Mouse (Mus musculus) hindbrain, postnatal 0 days (tissue): Measurements from ENCODE around the gene Thap4. TPM values are rescaled to one million over a fixed set of nuclear protein-coding genes. Genes with fewer than 3 reads are reported as not detected.

Source experiments
- ATAC-seq: fragments of 200-750 bp; cut with Nextera tagmentation; 2 replicates; pipeline ENCODE4 v1.8.0; 2017; ENCODE audit warnings: mild to moderate bottlenecking, moderate TSS enrichment, moderate library complexity
- DNase-seq: peaks from one replicate; pipeline ENCODE4 v3.0.0-alpha.2; 2015; ENCODE audit warnings: low spot score
- H3K27ac ChIP-seq: fragments of 300-500 bp; sonication (generic); 2 replicates; pipeline ENCODE4 v1.5.1; 2014; ENCODE audit warnings: mild to moderate bottlenecking
- H3K27me3 ChIP-seq: fragments of 300-500 bp; sonication (generic); 2 replicates; pipeline ENCODE4 v1.6.1; 2014; ENCODE audit warnings: low read length, mixed read lengths; ENCODE audit not compliant: insufficient read depth
- H3K36me3 ChIP-seq: fragments of 300-500 bp; sonication (generic); 2 replicates; pipeline ENCODE4 v1.6.1; 2014; ENCODE audit warnings: low read length, mixed read lengths; ENCODE audit not compliant: insufficient read depth
- H3K4me1 ChIP-seq: fragments of 300-500 bp; sonication (generic); 2 replicates; pipeline ENCODE4 v1.6.1; 2014; ENCODE audit warnings: antibody characterized with exemption, low read length, mixed read lengths; ENCODE audit not compliant: insufficient read depth
- H3K4me2 ChIP-seq: fragments of 300-500 bp; sonication (generic); 2 replicates; pipeline ENCODE4 v1.6.1; 2014; ENCODE audit warnings: low read depth, mild to moderate bottlenecking, low read length, moderate library complexity, mixed read lengths
- H3K4me3 ChIP-seq: fragments of 300-500 bp; sonication (generic); 2 replicates; pipeline ENCODE4 v1.5.1; 2014; ENCODE audit warnings: low read length
- H3K9ac ChIP-seq: fragments of 300-500 bp; sonication (generic); replicated peaks from 2 replicates; pipeline ENCODE4 v1.6.1; 2014; ENCODE audit warnings: mild to moderate bottlenecking, low read length, moderate library complexity, mixed read lengths
- H3K9me3 ChIP-seq: fragments of 300-500 bp; sonication (generic); 2 replicates; pipeline ENCODE4 v1.6.1; 2016; ENCODE audit warnings: low read length, mixed read lengths
- CTCF ChIP-seq: IDR thresholded peaks from 2 replicates; pipeline ENCODE4 v1.5.1; 2016; ENCODE audit warnings: antibody characterized with exemption, control low read depth, low read depth
- WGBS: fragments of 180-500 bp; shearing (Covaris S2); extraction: QIAGEN DNeasy Blood & Tissue Kit; methylation state at CpG from one replicate; pipeline ENCODE4 v1.1.7; 2014; 5-methylcytosine and 5-hydroxymethylcytosine counted together
- polyA plus RNA-seq: library from polyadenylated mRNA; unstranded; fragments of >200 nt; fragmentation: Nextera tagmentation; extraction: Ambion mirVana; gene quantifications from 2 replicates; pipeline ENCODE4 v1.2.1, GENCODE M21; 2015
- total RNA-seq: library from RNA; depleted of rRNA; stranded (reverse); fragments of >200 nt; gene quantifications from 2 replicates; pipeline ENCODE4 v1.2.3, GENCODE M21; 2014; rRNA removed

Thap4 gene
- total and polyA plus RNA-seq, 2 experiments from 2014 or later: 49.9 to 58.7 TPM

DNA sequence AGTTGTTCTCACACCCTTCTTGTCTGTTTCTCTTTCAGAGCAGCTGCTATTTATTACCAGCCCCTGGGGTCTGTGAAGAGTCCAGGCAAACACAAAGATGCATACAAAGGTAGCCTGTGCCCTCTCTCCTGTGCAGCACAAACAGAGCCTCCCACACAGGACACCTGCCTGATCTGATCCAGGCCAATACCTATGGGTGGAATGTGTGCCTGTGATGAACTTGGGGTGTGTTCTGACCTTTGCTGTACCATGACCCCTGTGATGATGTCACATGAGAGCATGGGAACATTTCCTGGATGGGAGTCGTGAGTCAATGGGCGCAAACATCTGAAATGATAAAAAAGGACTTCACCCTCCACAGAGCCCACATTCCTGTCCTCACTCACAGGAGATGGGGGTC, 99.9 kb downstream of the Thap4 start:
- H3K27ac ChIP-seq: no peak overlapping the region
- H3K27me3 ChIP-seq: no peaks in the 10 kb centered on the region
- no peaks in the 10 kb centered on the region for H3K9me3 ChIP-seq
- no peak for TF ChIP-seq CTCF
- WGBS: 86% methylated on average over 2 of the region's 2 CpGs
- ATAC-seq: no peak
- no peak overlapping the region for H3K4me2 ChIP-seq
- no peak overlapping the region for H3K4me3 ChIP-seq
- no peak overlapping the region for H3K9ac ChIP-seq
- no peaks in the 10 kb centered on the region for H3K36me3 ChIP-seq
- H3K4me1 ChIP-seq: no peaks in the 10 kb centered on the region
- DNase-seq: no peak

DNA sequence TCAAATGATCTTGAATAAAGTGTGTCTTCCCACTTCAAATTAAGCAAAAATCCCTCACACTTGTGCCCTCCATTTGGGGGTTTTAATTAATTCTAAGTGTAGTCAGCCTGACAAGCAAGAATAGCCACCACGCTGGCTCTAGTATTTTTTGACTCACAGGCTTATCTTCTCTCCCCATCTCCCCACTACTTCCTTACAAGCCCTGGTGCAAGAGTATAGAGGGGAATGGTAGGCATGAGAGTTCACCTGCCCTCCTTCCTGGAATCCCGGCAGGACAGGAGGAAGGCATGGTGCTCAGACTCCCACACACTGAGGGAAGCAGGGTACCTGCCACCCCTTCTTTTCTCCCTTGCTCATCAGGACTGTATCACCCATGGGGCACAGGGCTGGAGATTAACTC, 100.4 kb downstream of the Thap4 start:
- TF ChIP-seq CTCF: no peak
- no peaks in the 10 kb centered on the region for H3K9me3 ChIP-seq

More for the DNA sequence above, 100.4 kb downstream of the Thap4 start:
- Histone ChIP-seq H3K27me3 (no peaks in the 10 kb centered on the region), H3K4me1 (no peaks in the 10 kb centered on the region), H3K9ac (no peak overlapping the region), H3K27ac (no peak overlapping the region), H3K36me3 (no peaks in the 10 kb centered on the region), H3K4me2 (no peak overlapping the region), H3K4me3 (no peak overlapping the region)
- WGBS: 71% methylated on average over 2 of the region's 2 CpGs
- no peak for DNase-seq
- ATAC-seq: no peak

Other genes with a start within 250 kb of the Thap4 start
- gene Farp2, start 242.8 kb downstream of the Thap4 start, total RNA-seq: 5.5 and 8.8 TPM in 2 replicates
- 2.7 and 2.9 TPM in 2 replicates for gene Farp2, start 242.8 kb downstream of the Thap4 start, polyA plus RNA-seq
- gene Stk25, start 96.2 kb downstream of the Thap4 start, total RNA-seq: 261 and 340 TPM in 2 replicates
- 309 and 328 TPM in 2 replicates for gene Stk25, start 96.2 kb downstream of the Thap4 start, polyA plus RNA-seq
- 133 and 136 TPM in 2 replicates for gene Bok, start 69.2 kb downstream of the Thap4 start, total RNA-seq
- gene Bok, start 69.2 kb downstream of the Thap4 start, polyA plus RNA-seq: 97.6 and 103 TPM in 2 replicates
- gene Atg4b, start 3.4 kb downstream of the Thap4 start, total RNA-seq: 51.1 and 75.8 TPM in 2 replicates
- 75.0 and 76.3 TPM in 2 replicates for gene Atg4b, start 3.4 kb downstream of the Thap4 start, polyA plus RNA-seq
- gene Dtymk, start 47.1 kb upstream of the Thap4 start, total RNA-seq: 74.4 and 76.0 TPM in 2 replicates
- 129 and 136 TPM in 2 replicates for gene Dtymk, start 47.1 kb upstream of the Thap4 start, polyA plus RNA-seq
- gene Ing5, start 49.1 kb upstream of the Thap4 start, total RNA-seq: 9.4 and 9.9 TPM in 2 replicates
- 7.0 and 7.1 TPM in 2 replicates for gene Ing5, start 49.1 kb upstream of the Thap4 start, polyA plus RNA-seq
- 13.6 and 23.6 TPM in 2 replicates for gene D2hgdh, start 70.0 kb upstream of the Thap4 start, total RNA-seq
- 12.0 and 13.0 TPM in 2 replicates for gene D2hgdh, start 70.0 kb upstream of the Thap4 start, polyA plus RNA-seq
- not detected in 2 replicates for gene Gal3st2, start 106.4 kb upstream of the Thap4 start, total RNA-seq
- gene Gal3st2, start 106.4 kb upstream of the Thap4 start, polyA plus RNA-seq: 0.06 TPM in 1 of 2 replicates, not detected in the other
- not detected in 2 replicates for gene Gal3st2b, start 163.4 kb upstream of the Thap4 start, total RNA-seq
- 0.13 TPM in 1 of 2 replicates, not detected in the other for gene Gal3st2b, start 163.4 kb upstream of the Thap4 start, polyA plus RNA-seq
- gene Gal3st2c, start 235.6 kb upstream of the Thap4 start, total RNA-seq: not detected in 2 replicates
- not detected in 2 replicates for gene Gal3st2c, start 235.6 kb upstream of the Thap4 start, polyA plus RNA-seq